Mouse (Mus musculus): Measurements from ENCODE around the gene Lrrc19.

DNA sequence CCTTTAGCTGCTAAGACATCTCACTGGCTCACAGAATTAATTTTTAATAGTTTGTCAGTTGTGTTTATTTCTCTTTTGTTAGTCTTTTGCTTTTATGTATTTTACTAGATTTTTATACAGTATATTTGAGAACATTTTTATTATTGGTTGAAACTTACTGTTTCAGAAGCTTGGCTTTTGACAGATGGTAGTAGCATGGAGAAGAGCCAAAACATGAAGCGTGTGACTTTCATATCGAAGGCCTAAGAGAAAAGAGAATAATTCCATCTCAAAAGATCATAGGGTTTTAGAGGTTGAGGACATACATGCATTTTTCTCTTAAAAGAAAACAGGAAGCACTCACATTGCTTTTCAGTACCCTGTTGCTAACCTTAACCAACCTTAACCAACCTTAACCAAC, 6.8 kb downstream of the Lrrc19 start:
- no peak for TF ChIP-seq EP300 (IDR thresholded peaks at IDR 0.05; ENCODE audit: insufficient read depth, low read depth, low read length)
- TF ChIP-seq CTCF (IDR thresholded peaks at IDR 0.05) = no peak
- TF ChIP-seq POLR2A (IDR thresholded peaks at IDR 0.05; ENCODE audit: insufficient read depth, low read depth, low read length) = no peak
